Mouse (Mus musculus) neural tube, embryonic 14.5 days (tissue): ENCODE measurements around the gene Inca1. TPM values are rescaled to one million over a fixed set of nuclear protein-coding genes. Genes with fewer than 3 reads are reported as not detected.

Source experiments
- ATAC-seq: fragments of 200-750 bp; cut with Nextera tagmentation; 2 replicates; pipeline ENCODE4 v1.8.0; 2017; ENCODE audit warnings: low read depth, mild to moderate bottlenecking, moderate TSS enrichment, moderate library complexity
- H3K27ac ChIP-seq: fragments of 300-500 bp; sonication (generic); 2 replicates; pipeline ENCODE4 v1.5.1; 2014; ENCODE audit warnings: low read depth, mild to moderate bottlenecking, control low read depth, low read length, moderate library complexity, mixed read lengths
- H3K27me3 ChIP-seq: fragments of 300-500 bp; sonication (generic); 2 replicates; pipeline ENCODE4 v1.6.1; 2014; ENCODE audit warnings: low read length; ENCODE audit not compliant: control insufficient read depth, insufficient read depth
- H3K36me3 ChIP-seq: fragments of 300-500 bp; sonication (generic); 2 replicates; pipeline ENCODE4 v1.6.1; 2014; ENCODE audit warnings: low read length, mixed read lengths; ENCODE audit not compliant: control insufficient read depth, insufficient read depth
- H3K4me1 ChIP-seq: fragments of 300-500 bp; sonication (generic); 2 replicates; pipeline ENCODE4 v1.6.1; 2014; ENCODE audit warnings: low read length; ENCODE audit not compliant: control insufficient read depth, insufficient read depth
- H3K4me2 ChIP-seq: fragments of 300-500 bp; sonication (generic); 2 replicates; pipeline ENCODE4 v1.6.1; 2014; ENCODE audit warnings: mild to moderate bottlenecking, low read depth, low read length, control low read depth
- H3K4me3 ChIP-seq: fragments of 300-500 bp; sonication (generic); 2 replicates; pipeline ENCODE4 v1.5.1; 2014; ENCODE audit warnings: low read depth, low read length, control low read depth, mixed read lengths
- H3K9ac ChIP-seq: fragments of 300-500 bp; sonication (generic); replicated peaks from 2 replicates; pipeline ENCODE4 v1.6.1; 2014; ENCODE audit warnings: low read depth, mild to moderate bottlenecking, control low read depth, low read length, mixed read lengths
- H3K9me3 ChIP-seq: fragments of 300-500 bp; sonication (generic); 2 replicates; pipeline ENCODE4 v1.6.1; 2016; ENCODE audit warnings: low read length; ENCODE audit not compliant: control insufficient read depth
- WGBS: fragments of 180-500 bp; shearing (Covaris S2); extraction: QIAGEN DNeasy Blood & Tissue Kit; methylation state at CpG from one replicate; pipeline ENCODE4 v1.1.7; 2014; 5-methylcytosine and 5-hydroxymethylcytosine counted together
- polyA plus RNA-seq: library from polyadenylated mRNA; unstranded; fragments of >200 nt; fragmentation: Nextera tagmentation; extraction: Ambion mirVana; gene quantifications from 2 replicates; pipeline ENCODE4 v1.2.1, GENCODE M21; 2014

The Inca1 gene
- 1.4 and 1.5 TPM in 2 replicates for polyA plus RNA-seq

DNA sequence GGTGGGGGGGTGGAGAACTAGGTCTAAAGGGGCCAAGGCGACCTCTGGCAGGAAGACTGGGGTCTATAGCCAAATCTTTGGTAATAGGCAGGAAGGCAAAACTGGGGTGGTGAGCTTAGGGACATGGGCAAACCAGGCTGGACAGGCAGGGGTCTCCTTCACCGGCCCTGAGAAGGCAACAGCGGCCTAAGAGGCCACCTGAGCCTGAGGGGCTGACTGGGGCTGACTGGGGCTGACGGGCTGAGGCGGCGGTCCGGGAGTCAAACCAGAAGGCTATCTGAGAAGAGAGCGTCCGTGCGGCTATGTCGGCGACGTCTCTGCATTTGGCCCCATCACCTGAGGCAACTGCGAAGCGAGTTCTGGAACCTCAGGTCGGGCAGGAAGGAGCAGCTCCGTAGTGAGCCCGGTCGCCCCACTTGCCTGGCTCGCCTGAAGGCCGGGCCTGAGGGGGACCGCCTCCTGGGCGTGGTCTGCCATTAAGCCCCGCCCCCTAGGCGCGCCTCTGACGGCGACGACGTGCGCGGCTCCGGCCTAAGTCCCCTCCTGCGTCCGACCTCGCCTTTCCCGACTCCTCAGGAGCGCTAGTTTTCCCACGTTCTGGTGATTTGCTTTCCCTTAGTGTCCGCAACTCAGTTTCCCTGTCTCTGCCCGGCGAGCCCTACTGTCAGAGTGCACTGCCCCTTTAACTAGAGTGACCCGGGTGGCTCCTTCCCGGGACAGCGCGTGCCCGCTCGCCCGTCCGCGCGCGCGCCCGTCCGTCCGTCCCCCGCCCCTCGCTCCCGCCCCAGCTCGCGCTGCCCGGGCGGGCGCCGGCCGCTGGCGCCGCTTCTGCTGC lies at the start of gene Inca1, which contains the start of gene Kif1c:
Inca1 (minus strand) TSS at position 434 of the 835 bp plus-strand sequence.
Kif1c (plus strand) TSS at position 827 of the 835 bp plus-strand sequence.
- Histone ChIP-seq H3K4me3 (peak within 1 kb of the TSS; percentile 94), H3K9ac (peak within 1 kb of the TSS; percentile 72), H3K4me1 (peaks cover 10% of the 10 kb centered on the region), H3K27me3 (0 out of 2 replicates have a peak, but pooled peaks cover 2% of the 10 kb centered on the region), H3K4me2 (peak within 1 kb of the TSS; percentile 69), H3K36me3 (peaks cover 6% of the 10 kb centered on the region; the same call in 1 of the 2 replicates), H3K9me3 (no peaks in the 10 kb centered on the region), H3K27ac (peak within 1 kb of the TSS; percentile 86)
- WGBS = 1% methylated on average over 64 of the region's 69 CpGs
- peak; percentile 96 for ATAC-seq

DNA sequence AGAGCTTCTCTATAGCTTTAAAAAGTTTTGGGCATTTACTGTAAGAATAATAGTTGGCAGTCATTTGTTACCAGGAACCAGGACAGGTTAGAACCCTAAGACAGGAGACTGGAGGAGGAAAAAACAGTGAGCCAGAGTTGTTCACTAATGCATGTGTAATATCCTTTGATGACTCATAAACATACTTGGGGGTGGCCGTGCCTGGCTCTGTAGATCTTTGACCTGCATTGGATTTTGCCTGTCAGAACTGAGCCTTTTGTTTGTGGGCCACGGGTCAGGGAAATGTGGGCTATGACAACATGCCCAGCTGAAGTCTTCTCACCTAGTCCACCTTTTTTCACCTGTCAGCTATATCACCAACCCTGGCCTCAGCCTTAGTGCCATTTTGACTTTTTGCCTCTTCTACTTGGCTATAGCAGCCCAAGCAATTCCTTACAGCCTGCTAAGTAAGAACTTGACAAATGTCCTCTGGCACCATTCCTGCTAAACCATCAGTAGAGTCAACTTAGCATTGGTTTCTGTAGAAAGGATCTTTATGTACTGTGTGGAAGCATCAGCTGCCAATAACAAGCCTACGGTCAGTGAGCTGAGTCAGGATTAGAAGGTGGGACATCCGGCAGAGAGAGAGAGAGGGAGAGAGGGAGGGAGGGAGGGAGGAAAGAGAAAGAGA lies 48.1 kb upstream of the Inca1 start:
- no peak for ATAC-seq
- no peaks in the 10 kb centered on the region for H3K4me1 ChIP-seq
- 87% methylated on average over 4 of the region's 4 CpGs for WGBS

DNA sequence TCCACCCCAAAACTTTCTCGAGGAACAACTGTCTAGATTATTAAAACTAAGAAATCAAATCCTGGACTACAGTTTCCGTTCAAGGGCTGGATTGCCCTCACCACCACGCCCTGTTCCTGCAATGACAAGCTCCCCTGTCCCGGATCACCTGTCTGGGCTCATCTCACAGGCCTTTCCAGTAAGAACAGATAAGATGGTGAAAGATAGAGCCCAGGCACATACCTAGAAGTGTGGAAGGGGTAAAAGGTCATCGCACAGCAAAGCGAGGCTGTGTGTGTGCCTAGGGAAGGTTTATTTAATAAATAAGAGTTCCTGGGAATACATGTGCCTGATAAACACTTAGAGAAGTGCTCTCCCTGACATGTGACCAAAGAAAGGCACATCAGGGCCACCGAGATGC lies 45.7 kb upstream of the Inca1 start:
- 89% methylated on average over 7 of the region's 7 CpGs for WGBS
- no peak overlapping the region for H3K4me2 ChIP-seq
- H3K9me3 ChIP-seq = no peaks in the 10 kb centered on the region
- no peak overlapping the region for H3K4me3 ChIP-seq
- H3K9ac ChIP-seq = no peak overlapping the region
- no peaks in the 10 kb centered on the region for H3K4me1 ChIP-seq
- no peaks in the 10 kb centered on the region for H3K27me3 ChIP-seq
- H3K36me3 ChIP-seq = no peaks in the 10 kb centered on the region
- no peak for ATAC-seq
- H3K27ac ChIP-seq = no peak overlapping the region

More for the DNA sequence above, 48.1 kb upstream of the Inca1 start:
- H3K36me3 ChIP-seq = no peaks in the 10 kb centered on the region
- no peaks in the 10 kb centered on the region for H3K27me3 ChIP-seq
- no peak overlapping the region for H3K9ac ChIP-seq
- no peak overlapping the region for H3K4me2 ChIP-seq
- H3K4me3 ChIP-seq = no peak overlapping the region
- H3K9me3 ChIP-seq = no peaks in the 10 kb centered on the region
- H3K27ac ChIP-seq = no peak overlapping the region

DNA sequence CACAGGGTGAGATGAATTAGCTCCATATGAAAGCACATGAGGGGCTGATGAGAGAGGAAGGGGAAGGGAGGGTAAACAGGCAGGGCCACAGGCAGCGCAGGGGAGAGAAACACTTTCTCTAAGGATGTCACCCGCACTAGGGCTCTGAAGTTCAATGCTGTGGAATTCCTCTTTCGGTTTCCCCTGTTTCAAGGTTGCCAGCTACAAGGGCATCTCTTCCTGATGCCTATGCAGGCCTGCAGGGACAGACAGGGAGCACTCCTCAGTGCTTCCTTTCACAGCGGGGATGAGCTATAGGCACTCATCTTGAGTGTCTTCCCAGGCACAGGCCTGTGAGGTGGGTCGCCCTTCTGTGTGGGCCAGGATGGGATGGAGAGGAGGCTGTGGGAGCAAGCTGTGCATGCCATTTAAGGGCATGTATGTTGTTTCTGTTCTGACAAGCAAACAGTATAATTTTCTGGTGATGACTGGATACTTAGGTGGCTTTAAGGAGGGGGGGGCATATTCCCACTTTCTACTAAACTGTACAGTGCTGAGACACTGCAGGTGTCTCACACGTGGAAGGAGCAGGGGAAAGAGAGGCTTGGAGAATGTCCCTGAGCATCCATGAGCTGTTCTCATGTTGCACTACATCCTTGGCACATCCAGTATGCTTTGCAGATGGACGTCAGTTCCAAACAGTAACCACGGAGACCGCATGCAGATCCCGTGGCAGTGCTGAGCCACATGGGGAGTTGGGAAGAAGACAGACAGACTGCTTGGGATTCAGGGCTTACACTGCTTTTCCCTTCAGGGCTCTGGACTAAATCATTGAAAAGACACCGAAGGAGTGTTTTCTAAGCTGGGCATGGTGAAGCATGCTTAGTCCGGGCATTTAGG lies 42.9 kb upstream of the Inca1 start:
- WGBS = 78% methylated on average over 12 of the region's 12 CpGs
- Histone ChIP-seq H3K4me2 (no peak overlapping the region), H3K27me3 (no peaks in the 10 kb centered on the region), H3K4me3 (no peak overlapping the region), H3K27ac (no peak overlapping the region), H3K9ac (no peak overlapping the region), H3K4me1 (no peaks in the 10 kb centered on the region), H3K36me3 (no peaks in the 10 kb centered on the region), H3K9me3 (no peaks in the 10 kb centered on the region)
- no peak for ATAC-seq

DNA sequence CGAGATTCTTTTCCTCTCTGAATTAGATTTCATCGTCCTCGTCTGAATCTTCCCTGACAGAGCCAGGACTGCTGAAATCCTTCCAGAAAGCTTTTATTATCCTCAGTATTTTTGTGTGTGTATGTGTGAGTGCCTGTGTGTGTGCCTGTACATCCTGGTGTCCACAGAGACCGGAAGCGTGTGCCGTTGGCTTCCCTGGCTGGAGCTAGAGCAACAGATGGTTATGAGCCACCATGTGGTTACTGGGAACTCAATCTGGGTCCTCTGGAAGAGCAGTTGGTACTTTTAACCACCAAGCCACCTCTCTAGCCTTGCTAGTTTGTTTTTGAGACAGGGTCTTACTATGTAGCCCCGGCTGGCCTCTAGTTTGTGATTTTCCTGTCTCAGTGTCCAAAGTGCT lies 42.2 kb upstream of the Inca1 start:
- Histone ChIP-seq H3K27me3 (no peaks in the 10 kb centered on the region), H3K4me1 (no peaks in the 10 kb centered on the region), H3K9ac (no peak overlapping the region), H3K4me3 (no peak overlapping the region), H3K27ac (no peak overlapping the region), H3K36me3 (no peaks in the 10 kb centered on the region), H3K9me3 (no peaks in the 10 kb centered on the region), H3K4me2 (no peak overlapping the region)
- 88% methylated on average over 7 of the region's 7 CpGs for WGBS
- no peak for ATAC-seq

DNA sequence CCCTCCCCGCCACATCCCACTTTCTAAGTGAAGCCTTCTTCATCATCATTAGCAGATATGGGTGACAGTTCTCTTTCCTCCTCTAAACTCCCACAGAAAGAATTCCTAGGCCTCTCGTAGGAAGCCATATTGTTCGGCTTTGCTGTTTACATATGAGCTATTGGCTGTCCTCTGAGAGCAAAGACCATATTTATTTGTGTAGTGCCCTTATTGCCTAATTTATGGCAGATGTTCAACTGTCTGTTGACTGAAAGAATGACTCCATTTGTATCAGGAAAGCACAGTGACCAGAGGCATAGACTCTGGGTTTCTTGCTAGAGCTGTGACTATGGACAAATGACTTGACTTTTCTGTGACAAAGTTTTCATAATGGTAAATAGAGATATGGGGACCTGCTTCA lies 41.6 kb upstream of the Inca1 start:
- whole genome bisulfite sequencing = 90% methylated on average over 3 of the region's 3 CpGs
- Histone ChIP-seq H3K4me1 (no peaks in the 10 kb centered on the region), H3K27ac (no peak overlapping the region), H3K4me3 (no peak overlapping the region), H3K9me3 (no peaks in the 10 kb centered on the region), H3K27me3 (no peaks in the 10 kb centered on the region), H3K36me3 (no peaks in the 10 kb centered on the region), H3K4me2 (no peak overlapping the region), H3K9ac (no peak overlapping the region)
- no peak for ATAC-seq

DNA sequence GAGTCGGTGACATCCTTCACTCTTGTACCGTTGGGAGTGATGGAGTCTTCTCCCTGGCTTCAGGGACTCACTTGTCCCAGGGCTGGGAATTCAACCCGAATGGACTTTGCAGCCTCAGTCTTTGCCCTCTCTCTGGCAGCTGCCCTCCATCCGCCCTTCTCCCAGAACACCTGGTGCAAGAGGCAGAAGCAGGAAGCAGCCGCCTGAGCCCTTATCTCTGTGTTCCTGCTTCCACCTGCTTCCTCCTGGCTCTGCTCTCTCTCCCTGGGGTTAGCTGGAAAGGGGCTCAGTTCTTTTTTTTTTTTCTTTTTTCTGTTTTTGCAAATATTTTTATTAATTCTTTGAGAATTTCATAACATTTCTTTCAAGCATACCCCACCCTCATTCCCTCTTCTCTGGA lies 37.8 kb upstream of the Inca1 start:
- no peak overlapping the region for H3K27ac ChIP-seq
- no peaks in the 10 kb centered on the region for H3K4me1 ChIP-seq
- no peaks in the 10 kb centered on the region for H3K27me3 ChIP-seq
- no peaks in the 10 kb centered on the region for H3K9me3 ChIP-seq
- H3K4me2 ChIP-seq = no peak overlapping the region
- no peak overlapping the region for H3K9ac ChIP-seq
- WGBS = 80% methylated on average over 5 of the region's 5 CpGs
- no peaks in the 10 kb centered on the region for H3K36me3 ChIP-seq
- no peak overlapping the region for H3K4me3 ChIP-seq
- no peak for ATAC-seq

DNA sequence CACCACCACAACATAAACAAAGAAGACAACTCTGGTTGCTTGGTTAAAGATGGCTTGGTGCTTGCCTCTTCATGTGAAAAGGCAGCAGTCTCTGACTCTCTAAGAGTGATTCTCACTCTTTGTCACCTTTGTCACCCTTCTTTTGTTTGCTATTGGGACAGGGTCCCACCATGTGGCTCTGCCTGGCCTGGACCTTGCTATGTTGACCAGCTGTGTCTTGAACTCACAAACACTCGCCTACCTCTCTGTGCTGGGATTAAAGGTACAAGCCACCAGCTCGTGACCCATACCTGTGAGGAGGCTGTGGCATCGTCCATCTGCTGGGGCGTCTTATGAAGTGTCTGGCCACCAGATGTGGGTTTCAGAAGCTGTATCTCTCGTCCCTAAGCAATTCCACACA lies 33.3 kb upstream of the Inca1 start:
- Histone ChIP-seq H3K36me3 (peaks cover 3% of the 10 kb centered on the region), H3K4me2 (no peak overlapping the region), H3K9me3 (no peaks in the 10 kb centered on the region), H3K27me3 (no peaks in the 10 kb centered on the region), H3K9ac (no peak overlapping the region), H3K4me3 (no peak overlapping the region), H3K4me1 (no peaks in the 10 kb centered on the region), H3K27ac (no peak overlapping the region)
- no peak for ATAC-seq
- 79% methylated on average over 5 of the region's 5 CpGs for WGBS
